Mouse (Mus musculus) liver, postnatal 0 days (tissue): ENCODE results near the gene Fut7. TPM values are rescaled to one million over a fixed set of nuclear protein-coding genes. Genes with fewer than 3 reads are reported as not detected.

Experiments used
- ATAC-seq: fragments of 200-750 bp; cut with Nextera tagmentation; 2 replicates; pipeline ENCODE4 v1.8.0; 2017; ENCODE audit warnings: mild to moderate bottlenecking, moderate library complexity
- DNase-seq: peaks from one replicate; pipeline ENCODE4 v3.0.0-alpha.2; 2016
- H3K27ac ChIP-seq: fragments of 300-500 bp; sonication (generic); 2 replicates; pipeline ENCODE4 v1.5.1; 2014; ENCODE audit warnings: antibody characterized with exemption, moderate library complexity, mild to moderate bottlenecking, low read depth
- H3K27me3 ChIP-seq: fragments of 300-500 bp; sonication (generic); 2 replicates; pipeline ENCODE4 v1.6.1; 2014; ENCODE audit warnings: low read length, control low read depth, mixed read lengths; ENCODE audit not compliant: insufficient read depth
- H3K36me3 ChIP-seq: fragments of 300-500 bp; sonication (generic); replicated peaks from 2 replicates; pipeline ENCODE4 v1.6.1; 2014; ENCODE audit warnings: mild to moderate bottlenecking, control low read depth, low read length, moderate library complexity, mixed read lengths; ENCODE audit not compliant: insufficient read depth
- H3K4me1 ChIP-seq: fragments of 300-500 bp; sonication (generic); 2 replicates; pipeline ENCODE4 v1.6.1; 2014; ENCODE audit warnings: antibody characterized with exemption, mild to moderate bottlenecking, control low read depth; ENCODE audit not compliant: insufficient read depth
- H3K4me2 ChIP-seq: fragments of 300-500 bp; sonication (generic); 2 replicates; pipeline ENCODE4 v1.6.1; 2014; ENCODE audit warnings: low read depth, mild to moderate bottlenecking, low read length, moderate library complexity, mixed read lengths
- H3K4me3 ChIP-seq: fragments of 300-500 bp; sonication (generic); 2 replicates; pipeline ENCODE4 v1.5.1; 2014; ENCODE audit warnings: low read depth, low read length
- H3K9ac ChIP-seq: fragments of 300-500 bp; sonication (generic); replicated peaks from 2 replicates; pipeline ENCODE4 v1.6.1; 2014; ENCODE audit warnings: mild to moderate bottlenecking, moderate library complexity
- H3K9me3 ChIP-seq: fragments of 300-500 bp; sonication (generic); 2 replicates; pipeline ENCODE4 v1.6.1; 2016; ENCODE audit warnings: mild to moderate bottlenecking, control low read depth, low read length, mixed read lengths
- CTCF ChIP-seq: sonication (generic); IDR thresholded peaks from 2 replicates; pipeline ENCODE4 v1.5.1; 2016; ENCODE audit warnings: antibody characterized with exemption, low read depth
- EP300 ChIP-seq: IDR thresholded peaks from 2 replicates; pipeline ENCODE4 v1.6.1; 2016; ENCODE audit warnings: antibody characterized with exemption, low read depth, mild to moderate bottlenecking
- WGBS: fragments of 180-500 bp; shearing (Covaris S2); extraction: QIAGEN DNeasy Blood & Tissue Kit; methylation state at CpG from one replicate; pipeline ENCODE4 v1.1.7; 2014; ENCODE audit not compliant: insufficient replicate concordance; 5-methylcytosine and 5-hydroxymethylcytosine counted together
- polyA plus RNA-seq: library from polyadenylated mRNA; unstranded; fragments of >200 nt; fragmentation: Nextera tagmentation; extraction: Ambion mirVana; gene quantifications from 2 replicates; pipeline ENCODE4 v1.2.1, GENCODE M21; 2015

The Fut7 gene
- polyA plus RNA-seq, 1 experiment from 2014 or later: 0.78 TPM

DNA sequence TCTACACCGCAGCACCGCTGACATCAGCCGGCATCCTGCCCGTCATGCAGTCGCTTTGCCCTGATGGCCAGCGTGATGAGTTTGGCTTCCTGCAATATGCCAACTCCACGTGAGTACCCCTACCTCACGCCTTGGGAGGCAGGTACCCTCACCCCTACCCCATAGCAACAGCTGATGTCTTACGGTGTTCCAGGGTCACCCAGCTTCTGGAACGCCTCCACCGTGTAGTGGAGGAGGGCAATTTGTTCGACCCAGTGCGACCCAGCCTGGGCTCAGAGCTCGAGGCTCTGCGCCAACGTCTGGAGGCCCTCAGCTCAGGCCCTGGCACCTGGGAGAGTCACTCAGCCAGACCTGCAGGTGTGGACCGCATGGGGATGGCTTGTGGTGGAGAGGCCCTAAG lies 10.0 kb downstream of the Fut7 start:
- no peak for DNase-seq
- H3K4me1 ChIP-seq: peaks cover 8% of the 10 kb centered on the region; the same call in 1 of the 2 replicates
- H3K4me3 ChIP-seq: no peak overlapping the region
- ATAC-seq: no peak
- TF ChIP-seq EP300: no peak
- TF ChIP-seq CTCF: no peak
- H3K27ac ChIP-seq: no peak overlapping the region
- H3K9ac ChIP-seq: no peak overlapping the region
- H3K9me3 ChIP-seq: no peaks in the 10 kb centered on the region
- no peaks in the 10 kb centered on the region for H3K27me3 ChIP-seq
- H3K36me3 ChIP-seq: no peaks in the 10 kb centered on the region
- H3K4me2 ChIP-seq: no peak overlapping the region
- 82% methylated on average over 17 of the region's 17 CpGs for WGBS

DNA sequence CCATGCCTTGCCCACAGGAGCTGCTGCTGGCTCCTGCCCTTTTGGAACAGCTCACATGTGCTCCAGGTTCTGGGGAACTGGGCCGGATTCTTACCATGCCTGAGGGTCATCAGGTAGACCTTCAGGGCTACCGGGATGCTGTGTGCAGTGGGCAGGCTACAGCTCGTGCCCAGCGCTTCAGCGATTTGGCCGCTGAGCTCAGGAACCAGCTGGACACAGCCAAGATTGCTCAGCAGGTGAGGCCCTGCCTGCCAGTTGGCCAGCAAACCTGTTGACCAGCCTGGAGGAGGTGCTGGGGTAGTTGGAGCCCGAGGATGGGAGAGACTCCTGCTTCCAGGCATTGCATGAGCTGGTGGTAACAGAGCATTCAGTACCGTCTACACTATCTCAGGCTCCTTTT lies 11.2 kb downstream of the Fut7 start:
- H3K4me3 ChIP-seq: no peak overlapping the region
- H3K27ac ChIP-seq: no peak overlapping the region
- H3K4me2 ChIP-seq: no peak overlapping the region
- TF ChIP-seq EP300 (no peak), CTCF (no peak)
- no peak for DNase-seq
- H3K36me3 ChIP-seq: no peaks in the 10 kb centered on the region
- WGBS: 87% methylated on average over 8 of the region's 8 CpGs
- peaks cover 1% of the 10 kb centered on the region; the same call in 1 of the 2 replicates for H3K4me1 ChIP-seq
- no peak for ATAC-seq
- no peaks in the 10 kb centered on the region for H3K9me3 ChIP-seq
- H3K27me3 ChIP-seq: no peaks in the 10 kb centered on the region
- no peak overlapping the region for H3K9ac ChIP-seq

DNA sequence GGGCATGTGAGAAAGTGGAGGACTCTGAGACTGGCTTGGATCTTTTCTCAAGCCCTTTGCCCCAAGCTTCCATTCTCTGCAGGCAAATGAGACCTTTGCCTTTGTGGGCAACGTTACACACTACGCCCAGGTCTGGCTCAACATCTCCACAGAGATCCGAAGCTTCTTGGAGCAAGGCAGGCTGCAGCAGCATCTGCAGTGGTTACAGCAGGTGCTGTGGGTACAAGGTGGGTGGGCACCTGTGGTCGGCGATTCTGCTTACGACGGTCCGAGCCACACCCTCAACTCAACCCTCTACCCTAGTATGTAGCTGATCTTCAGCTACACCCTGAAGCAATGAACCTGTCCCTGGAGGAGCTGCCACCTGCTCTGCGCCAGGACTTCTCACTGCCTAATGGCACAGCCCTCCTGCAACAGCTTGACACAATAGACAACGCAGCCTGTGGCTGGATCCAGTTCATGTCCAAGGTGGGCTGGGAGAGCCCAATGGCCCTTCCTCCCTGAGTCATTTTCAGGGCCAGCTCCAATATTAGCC lies 13.3 kb downstream of the Fut7 start:
- no peak for TF ChIP-seq EP300
- no peak for TF ChIP-seq CTCF
- no peak for ATAC-seq

DNA sequence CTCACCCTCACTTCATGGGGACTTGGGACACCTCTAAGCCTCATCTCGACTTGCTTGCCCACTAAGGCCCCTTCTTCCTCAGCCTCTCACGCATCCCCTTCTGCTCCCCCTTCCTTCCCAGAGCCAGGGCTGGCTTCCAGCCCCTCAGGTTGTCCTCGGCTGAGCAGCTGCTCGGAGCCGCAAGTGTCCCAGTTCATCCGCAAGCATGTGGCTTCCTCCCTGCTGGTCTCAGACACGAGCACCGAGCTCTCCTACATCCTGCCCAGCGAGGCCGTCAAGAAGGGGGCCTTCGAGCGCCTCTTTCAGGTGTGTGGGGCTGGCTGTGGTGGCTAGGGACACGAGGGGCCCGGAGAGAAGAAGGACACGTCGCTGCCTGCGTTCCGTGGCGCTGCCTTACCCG lies 18.0 kb downstream of the Fut7 start:
- DNase-seq (no peak), ATAC-seq (no peak)
- TF ChIP-seq CTCF: no peak
- no peak for TF ChIP-seq EP300
- no peaks in the 10 kb centered on the region for H3K27me3 ChIP-seq
- WGBS: 82% methylated on average over 20 of the region's 20 CpGs
- H3K4me3 ChIP-seq: no peak overlapping the region
- H3K9me3 ChIP-seq: no peaks in the 10 kb centered on the region
- peaks cover 7% of the 10 kb centered on the region; the same call in 1 of the 2 replicates for H3K36me3 ChIP-seq
- H3K9ac ChIP-seq: no peak overlapping the region
- no peak overlapping the region for H3K27ac ChIP-seq
- H3K4me1 ChIP-seq: no peaks in the 10 kb centered on the region
- H3K4me2 ChIP-seq: no peak overlapping the region

More for the DNA sequence above, 13.3 kb downstream of the Fut7 start:
- H3K4me3 ChIP-seq: no peak overlapping the region
- no peaks in the 10 kb centered on the region for H3K4me1 ChIP-seq
- H3K4me2 ChIP-seq: no peak overlapping the region
- H3K36me3 ChIP-seq: 0 out of 2 replicates have a peak, but pooled peaks cover 2% of the 10 kb centered on the region
- H3K9me3 ChIP-seq: no peaks in the 10 kb centered on the region
- DNase-seq: no peak
- no peak overlapping the region for H3K27ac ChIP-seq
- H3K27me3 ChIP-seq: no peaks in the 10 kb centered on the region
- WGBS: 88% methylated on average over 10 of the region's 10 CpGs
- H3K9ac ChIP-seq: no peak overlapping the region

DNA sequence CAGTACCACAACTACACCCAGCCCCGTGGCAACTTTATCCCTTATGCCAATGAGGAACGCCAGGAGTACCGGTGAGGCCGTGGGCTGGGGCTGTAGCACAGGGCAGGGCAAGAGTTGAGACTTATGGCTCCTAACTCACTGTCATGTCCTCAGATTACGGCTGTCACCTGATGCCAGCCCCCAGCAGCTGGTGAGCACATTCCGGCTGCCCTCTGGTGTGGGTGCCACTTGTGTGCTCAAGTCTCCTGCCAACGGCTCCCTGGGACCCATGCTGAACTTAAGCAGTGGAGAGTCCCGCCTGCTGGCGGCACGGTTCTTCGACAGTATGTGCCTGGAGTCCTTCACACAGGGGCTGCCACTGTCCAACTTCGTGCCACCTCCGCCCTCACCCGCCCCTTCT lies 19.6 kb downstream of the Fut7 start:
- H3K4me3 ChIP-seq: no peak overlapping the region
- no peaks in the 10 kb centered on the region for H3K4me1 ChIP-seq
- no peaks in the 10 kb centered on the region for H3K9me3 ChIP-seq
- H3K27me3 ChIP-seq: no peaks in the 10 kb centered on the region
- 89% methylated on average over 14 of the region's 14 CpGs for WGBS
- no peak for TF ChIP-seq EP300
- TF ChIP-seq CTCF: no peak
- ATAC-seq (no peak), DNase-seq (no peak)
- H3K36me3 ChIP-seq: peaks cover 7% of the 10 kb centered on the region; the same call in 1 of the 2 replicates
- no peak overlapping the region for H3K27ac ChIP-seq
- H3K9ac ChIP-seq: no peak overlapping the region
- no peak overlapping the region for H3K4me2 ChIP-seq

DNA sequence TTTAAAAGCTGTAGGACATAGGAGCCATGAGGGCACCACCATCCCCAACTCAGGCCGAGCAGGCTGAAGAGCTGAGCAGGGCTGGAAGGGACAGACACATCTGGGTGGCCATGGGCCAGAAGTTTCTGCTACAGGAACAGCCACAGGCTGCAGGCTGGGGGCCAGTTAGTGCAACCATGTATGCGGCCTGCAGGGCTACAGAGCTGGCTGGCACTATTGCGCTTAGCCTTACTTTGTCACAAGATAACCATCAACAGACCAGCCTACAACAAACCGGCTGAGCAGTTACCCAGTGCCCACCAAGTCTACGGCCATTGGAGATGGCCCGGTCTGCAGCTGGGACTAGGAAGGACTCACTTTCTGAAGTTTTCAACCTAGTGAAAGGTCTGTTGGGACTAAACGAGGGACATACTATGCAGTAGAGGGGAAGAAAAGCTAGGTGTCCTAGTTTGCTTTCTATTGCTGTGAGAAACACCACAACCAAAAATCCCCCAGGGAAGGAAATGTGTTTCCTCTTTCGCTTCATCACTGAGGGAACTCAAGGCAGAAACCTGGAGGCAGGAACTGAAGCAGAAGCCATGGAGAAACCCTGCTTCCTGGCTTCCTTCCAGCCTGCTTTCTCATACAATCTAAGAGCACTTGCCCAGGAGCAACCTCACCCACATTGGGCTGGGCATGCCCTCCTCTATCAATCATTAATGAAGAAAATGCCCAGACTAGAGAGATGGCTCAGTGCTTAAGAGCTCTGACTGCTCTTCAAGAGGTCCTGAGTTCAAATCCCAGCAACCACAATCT lies 28.0 kb downstream of the Fut7 start:
- no peak overlapping the region for H3K9ac ChIP-seq
- WGBS: 58% methylated on average over 8 of the region's 8 CpGs
- DNase-seq (no peak), ATAC-seq (no peak)
- H3K36me3 ChIP-seq: no peaks in the 10 kb centered on the region
- no peaks in the 10 kb centered on the region for H3K27me3 ChIP-seq
- H3K4me3 ChIP-seq: no peak overlapping the region
- H3K27ac ChIP-seq: no peak overlapping the region
- no peaks in the 10 kb centered on the region for H3K9me3 ChIP-seq
- TF ChIP-seq CTCF (no peak), EP300 (no peak)
- H3K4me1 ChIP-seq: peaks cover 4% of the 10 kb centered on the region; the same call in 1 of the 2 replicates
- H3K4me2 ChIP-seq: no peak overlapping the region
